Mouse (Mus musculus) c-Kit-positive CD71-positive TER-119-negative erythroid progenitor cells, embryonic 14.5 days (primary cell): ENCODE measurements around the gene Ccdc114.
A peak's percentile ranks its signal among the peaks of the same experiment; 100 is the strongest.
"Not testable (repeated sequence)": the region's sequence is repeated elsewhere in the genome, so short reads cannot be mapped to it uniquely, and the experiment has no call there.

Experiments
- DNase-seq: peaks from one replicate; pipeline ENCODE4 v3.0.0-alpha.2; 2013; ENCODE audit warnings: low read depth

Gene Ccdc114

DNA sequence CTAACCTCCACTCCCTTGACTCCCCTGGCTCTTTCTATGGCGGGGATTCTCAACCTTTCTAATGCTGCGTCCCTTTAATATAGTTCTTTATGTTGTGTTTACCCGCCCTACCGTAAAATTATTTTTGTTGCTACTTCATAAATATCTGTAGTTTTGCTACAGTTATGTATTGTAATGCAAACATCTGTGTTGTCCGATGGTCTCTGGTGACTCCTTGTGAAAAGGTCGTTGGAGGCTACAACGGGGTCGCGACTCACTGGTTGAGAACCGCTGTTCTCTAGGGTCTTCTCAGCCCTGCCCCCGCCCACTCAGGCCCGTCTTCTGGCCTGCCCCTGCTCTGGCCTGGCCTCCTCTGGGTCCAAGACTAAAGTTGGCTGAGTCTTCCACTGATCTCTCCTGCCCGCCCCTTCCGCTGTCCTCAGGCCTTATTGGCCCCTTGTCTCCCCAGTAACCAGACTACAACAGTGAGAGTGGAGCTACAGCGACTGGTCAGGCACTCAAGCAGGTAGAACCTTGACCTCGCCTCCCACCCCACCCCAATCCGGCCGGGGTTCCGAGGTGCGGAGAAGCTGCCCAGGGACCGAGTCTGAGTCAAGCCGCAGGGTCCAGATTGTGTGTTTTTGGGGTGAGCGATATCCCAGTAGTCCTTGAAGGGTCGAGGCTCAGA, at the start of gene Ccdc114:
Gene Ccdc114, plus strand, starts transcription at position 311 of the 667 bp plus-strand sequence.
- peak; percentile 45 for DNase-seq

- DNase-seq, result no peak
These were observed 47.0 kb upstream of the Ccdc114 start for GRCm38 (mm10) chr7:45876895-45877294.

GRCm38 (mm10) chr7:45878278-45878677, 45.6 kb upstream of the Ccdc114 start, which contains the start of gene Grin2d:
Gene Grin2d, minus strand, starts transcription at chr7:45878378.
- not testable (repeated sequence) for DNase-seq

GRCm38 (mm10) chr7:45880531-45880930, 43.3 kb upstream of the Ccdc114 start:
- no peak for DNase-seq

- no peak for DNase-seq
These were observed 42.9 kb upstream of the Ccdc114 start for GRCm38 (mm10) chr7:45881011-45881410.

- DNase-seq, result no peak
These were observed 36.6 kb upstream of the Ccdc114 start for GRCm38 (mm10) chr7:45887246-45887645.

- no peak for DNase-seq
These were observed 31.2 kb upstream of the Ccdc114 start for GRCm38 (mm10) chr7:45892651-45893050.

DNA sequence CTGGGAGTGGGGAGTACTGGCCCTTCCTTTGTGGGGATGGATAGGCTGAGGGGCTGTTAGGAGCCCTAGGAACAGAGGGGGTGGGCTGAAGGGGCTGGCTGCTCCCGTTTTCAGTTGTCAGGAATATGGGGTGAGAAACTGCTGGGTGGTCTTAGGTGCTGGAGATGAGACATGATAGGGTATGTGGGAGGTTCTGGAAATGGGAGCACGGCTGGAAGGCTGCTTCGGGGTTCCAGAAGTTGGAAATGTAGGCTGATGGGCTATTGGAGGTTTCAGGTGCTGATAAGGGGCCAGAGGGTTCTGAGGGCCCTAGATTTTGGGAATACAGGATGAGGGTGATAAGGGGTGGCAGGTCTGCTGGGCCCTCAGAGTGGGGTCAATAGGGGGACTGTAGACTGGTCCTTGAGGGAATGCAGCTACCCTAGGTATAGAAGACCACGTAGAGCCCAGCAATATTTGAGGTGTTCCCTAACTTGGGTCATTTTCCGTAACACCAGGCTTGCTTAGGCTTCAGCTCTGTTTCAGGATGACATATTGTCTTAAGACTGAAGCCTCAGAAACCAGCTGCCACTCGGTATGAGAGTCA, 27.8 kb upstream of the Ccdc114 start:
- DNase-seq, result no peak

GRCm38 (mm10) chr7:45896517-45897257, 27.2 kb upstream of the Ccdc114 start, which contains the start of the genes Syngr4 and Tmem143:
Gene Syngr4, minus strand, starts transcription at chr7:45896714.
Gene Tmem143, plus strand, starts transcription at chr7:45896941.
- peak; percentile 99 for DNase-seq

- DNase-seq, result peak; percentile 60
These were observed 26.6 kb upstream of the Ccdc114 start for GRCm38 (mm10) chr7:45897258-45897757.

GRCm38 (mm10) chr7:45898125-45898524, 25.7 kb upstream of the Ccdc114 start:
- not testable (repeated sequence) for DNase-seq

GRCm38 (mm10) chr7:45901562-45901961, 22.3 kb upstream of the Ccdc114 start:
- DNase-seq, result peak; percentile 80

- no peak for DNase-seq
These were observed 21.3 kb upstream of the Ccdc114 start for GRCm38 (mm10) chr7:45902481-45903002.

DNA sequence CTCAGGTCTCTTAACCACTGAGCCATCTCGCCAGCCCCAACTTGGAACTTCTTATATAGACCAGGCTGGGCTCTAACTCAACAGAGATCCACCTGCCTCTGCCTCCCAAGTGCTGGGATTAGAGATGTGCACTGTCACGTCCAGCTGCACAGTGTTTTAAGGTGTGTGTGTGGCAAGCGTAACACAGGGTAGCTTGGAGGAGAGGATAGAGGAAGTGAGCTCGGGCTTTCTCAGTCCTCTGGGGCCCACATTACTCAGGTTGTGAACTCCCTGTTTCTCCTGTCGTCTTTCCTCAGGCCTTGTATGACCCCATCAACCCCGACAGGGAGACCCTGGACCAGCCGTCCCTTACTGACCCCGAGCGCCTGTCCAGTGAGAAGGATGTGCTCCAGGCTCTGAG, 17.2 kb upstream of the Ccdc114 start:
- no peak for DNase-seq

- no peak for DNase-seq
These were observed 15.5 kb upstream of the Ccdc114 start for GRCm38 (mm10) chr7:45908384-45908783.

DNA sequence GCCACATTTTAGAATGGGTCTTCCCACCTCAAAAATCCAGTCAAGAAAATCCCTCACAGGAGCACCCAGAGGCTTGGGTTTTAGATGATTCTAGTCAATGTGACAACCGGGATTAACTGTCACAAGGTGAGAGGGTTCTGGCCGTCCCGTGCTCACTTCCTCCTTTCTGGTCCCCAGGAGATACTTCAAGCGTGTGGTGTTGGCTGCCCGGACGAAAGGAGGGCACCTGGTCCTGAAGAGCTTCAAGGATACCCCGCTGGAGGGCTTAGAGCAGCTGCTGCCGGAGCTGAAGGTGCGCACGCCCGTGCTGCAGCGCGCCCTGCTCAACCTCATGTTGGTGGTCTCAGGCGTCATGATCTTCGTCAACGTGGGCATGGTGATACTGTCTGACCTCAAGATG, 14.7 kb upstream of the Ccdc114 start:
- DNase-seq, result no peak

- DNase-seq, result no peak
These were observed 9.8 kb upstream of the Ccdc114 start for GRCm38 (mm10) chr7:45914067-45914466.

- DNase-seq, result no peak
These were observed 8.9 kb upstream of the Ccdc114 start for GRCm38 (mm10) chr7:45915011-45915410.

- DNase-seq, result peak; percentile 70
These were observed 7.5 kb upstream of the Ccdc114 start for GRCm38 (mm10) chr7:45916056-45917003.

DNA sequence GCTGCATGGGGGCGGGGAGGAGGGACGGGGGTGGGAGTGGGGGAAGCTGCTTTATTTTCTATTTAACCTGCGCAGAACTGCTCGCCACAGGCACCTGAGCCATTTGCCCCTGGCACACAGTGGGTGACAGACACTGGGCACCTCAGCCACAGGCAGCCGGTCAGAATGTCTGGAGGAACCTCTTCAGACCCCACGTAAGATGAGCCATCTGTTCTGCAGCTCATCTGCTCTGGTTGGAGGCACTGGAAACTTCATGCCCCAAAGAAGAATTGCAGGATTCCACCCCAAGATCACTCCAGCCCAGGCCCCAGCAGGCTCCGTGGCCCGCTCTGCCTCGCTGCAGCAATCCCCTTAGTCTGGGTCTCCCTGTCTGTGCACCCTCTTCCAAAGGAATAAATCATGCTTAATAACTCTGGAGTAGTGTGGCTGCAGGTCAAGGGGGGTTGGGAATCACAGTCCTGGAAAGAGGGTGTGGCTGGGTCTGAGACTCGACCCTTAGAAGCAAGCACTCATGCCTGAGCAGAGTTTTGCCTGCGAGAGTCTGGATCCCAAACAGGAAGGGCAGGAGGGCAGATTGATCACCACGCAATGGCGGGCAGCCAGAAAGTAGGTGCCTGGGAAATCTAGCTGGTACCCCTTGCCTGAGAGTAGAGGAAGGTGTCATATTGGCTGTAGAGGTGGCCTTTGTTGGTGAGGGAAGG, 6.7 kb upstream of the Ccdc114 start:
- DNase-seq, result no peak

DNA sequence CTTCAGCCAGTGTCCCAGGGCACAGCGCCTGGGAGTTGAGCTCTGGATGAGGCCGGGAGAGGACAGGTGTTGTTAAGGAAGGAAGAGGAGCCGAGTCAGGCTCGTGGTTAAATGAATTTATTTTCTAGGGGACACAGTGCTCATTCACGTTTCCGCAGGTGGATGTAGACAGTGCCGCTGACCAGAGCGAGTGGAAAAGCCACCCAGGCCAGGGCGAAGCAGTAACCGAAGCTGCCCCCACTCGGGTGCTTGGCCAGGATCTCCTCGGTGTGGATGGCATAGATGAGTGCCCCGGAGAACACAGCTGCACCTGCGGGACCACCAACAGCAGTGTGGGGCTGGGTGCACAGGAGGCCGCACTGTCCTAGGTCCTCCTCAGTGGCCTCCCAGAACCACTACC, 5.9 kb upstream of the Ccdc114 start:
- no peak for DNase-seq
